Mouse (Mus musculus) midbrain, embryonic 13.5 days (tissue): ENCODE measurements at regions not wholly inside any gene's neighbourhood (a gene's known extent, or its start where the extent isn't known, plus 50 kb on each side); places are given as distances from the start of the nearest gene placed in this dataset.
A peak's percentile ranks its signal among the peaks of the same experiment; 100 is the strongest.

ENCODE experiments used
- ATAC-seq: fragments of 200-750 bp; cut with Nextera tagmentation; 2 replicates; pipeline ENCODE4 v1.8.0; 2017; ENCODE audit warnings: mild to moderate bottlenecking, moderate TSS enrichment, moderate library complexity
- H3K27ac ChIP-seq: fragments of 300-500 bp; sonication (generic); 2 replicates; pipeline ENCODE4 v1.5.1; 2015; ENCODE audit warnings: inconsistent platforms, mild to moderate bottlenecking, moderate library complexity
- H3K27me3 ChIP-seq: fragments of 300-500 bp; sonication (generic); 2 replicates; pipeline ENCODE4 v1.6.1; 2015; ENCODE audit warnings: mild to moderate bottlenecking, inconsistent platforms
- H3K36me3 ChIP-seq: fragments of 300-500 bp; sonication (generic); 2 replicates; pipeline ENCODE4 v1.6.1; 2015; ENCODE audit warnings: mild to moderate bottlenecking, inconsistent platforms
- H3K4me1 ChIP-seq: fragments of 300-500 bp; sonication (generic); replicated peaks from 2 replicates; pipeline ENCODE4 v1.6.1; 2015; ENCODE audit warnings: inconsistent platforms
- H3K4me2 ChIP-seq: fragments of 300-500 bp; sonication (generic); replicated peaks from 2 replicates; pipeline ENCODE4 v1.6.1; 2015; ENCODE audit warnings: moderate library complexity, mild to moderate bottlenecking, inconsistent platforms
- H3K4me3 ChIP-seq: fragments of 300-500 bp; sonication (generic); replicated peaks from 2 replicates; pipeline ENCODE4 v1.5.1; 2015; ENCODE audit warnings: mild to moderate bottlenecking, inconsistent platforms
- H3K9ac ChIP-seq: fragments of 300-500 bp; sonication (generic); replicated peaks from 2 replicates; pipeline ENCODE4 v1.6.1; 2015; ENCODE audit warnings: mild to moderate bottlenecking, inconsistent platforms
- H3K9me3 ChIP-seq: fragments of 300-500 bp; sonication (generic); 2 replicates; pipeline ENCODE4 v1.6.1; 2016; ENCODE audit warnings: mild to moderate bottlenecking, inconsistent platforms
- WGBS: fragments of 180-500 bp; shearing (Covaris S2); methylation state at CpG from one replicate; pipeline ENCODE4 v1.1.7; 2015; 5-methylcytosine and 5-hydroxymethylcytosine counted together

DNA sequence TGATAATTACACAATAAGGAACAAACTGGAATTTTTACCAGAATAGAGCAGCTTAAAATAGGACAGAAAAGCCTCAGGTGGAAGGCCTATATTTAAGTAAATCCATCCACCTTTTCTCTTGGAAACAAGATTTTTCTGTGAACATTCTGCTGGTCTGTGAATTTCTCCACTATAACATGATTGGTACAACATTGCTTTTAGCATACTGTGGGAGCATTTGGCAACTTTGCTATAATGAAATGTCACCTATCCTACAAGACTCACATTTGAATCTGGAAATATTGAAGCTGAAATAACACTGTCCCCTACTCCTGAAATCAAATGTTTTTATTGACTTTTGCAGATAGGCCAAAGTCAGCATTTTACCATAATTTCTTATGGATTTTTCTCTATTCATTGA, 607.0 kb upstream of the Steap1 start:
- H3K36me3 ChIP-seq, result no peaks in the 10 kb centered on the region
- no peaks in the 10 kb centered on the region for H3K4me1 ChIP-seq
- peaks cover 6% of the 10 kb centered on the region for H3K9me3 ChIP-seq
- H3K4me2 ChIP-seq, result no peak overlapping the region
- H3K27me3 ChIP-seq, result no peaks in the 10 kb centered on the region
- no peak overlapping the region for H3K27ac ChIP-seq
- ATAC-seq, result no peak
- no peak overlapping the region for H3K4me3 ChIP-seq
- no peak overlapping the region for H3K9ac ChIP-seq

DNA sequence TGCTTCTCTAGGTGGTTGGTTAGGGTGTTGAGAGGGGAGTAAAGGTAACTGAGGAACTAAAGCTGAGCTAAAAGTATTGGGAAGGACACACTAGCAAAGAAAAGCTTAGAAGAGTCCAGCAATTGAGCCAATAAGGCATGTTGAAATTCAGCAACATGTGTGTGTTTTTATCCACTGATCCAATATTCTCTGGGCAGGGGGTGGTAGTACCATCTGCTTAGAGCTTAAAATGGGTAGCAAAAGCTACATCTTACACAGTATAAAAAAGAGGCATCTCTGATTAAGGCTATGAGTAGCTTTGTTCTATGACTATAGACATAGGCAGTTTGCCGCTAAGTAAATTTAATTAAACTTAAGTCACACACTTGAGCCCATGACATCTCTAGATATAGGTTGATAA, 598.2 kb upstream of the Steap1 start:
- Histone ChIP-seq H3K27me3 (no peaks in the 10 kb centered on the region), H3K36me3 (no peaks in the 10 kb centered on the region), H3K9ac (no peak overlapping the region), H3K4me3 (no peak overlapping the region), H3K4me1 (no peaks in the 10 kb centered on the region), H3K9me3 (no peaks in the 10 kb centered on the region), H3K4me2 (no peak overlapping the region), H3K27ac (no peak overlapping the region)
- no peak for ATAC-seq
- 100% methylated on average over 1 of the region's 1 CpGs for WGBS

DNA sequence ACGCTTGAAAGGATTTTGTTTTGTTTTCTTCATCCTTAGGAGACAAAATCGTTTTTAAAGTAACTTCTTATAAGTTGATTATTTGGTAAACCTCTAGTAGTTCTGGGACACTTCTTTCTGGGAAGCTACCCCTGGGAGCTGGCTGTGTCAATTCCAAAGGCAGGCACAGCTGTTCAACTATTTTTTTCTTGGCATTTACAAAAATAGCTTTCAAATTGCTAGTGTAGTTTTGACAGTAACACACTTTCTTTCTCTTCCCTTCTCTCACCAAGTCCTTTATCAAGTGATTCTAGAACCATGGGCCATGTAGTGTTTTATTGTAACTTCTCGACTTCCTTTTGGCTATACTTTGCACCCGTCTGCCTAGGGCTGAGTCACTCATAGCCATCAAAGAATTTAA, 595.6 kb upstream of the Steap1 start:
- WGBS, result 85% methylated on average over 4 of the region's 4 CpGs
- H3K4me2 ChIP-seq, result no peak overlapping the region
- no peak overlapping the region for H3K9ac ChIP-seq
- H3K36me3 ChIP-seq, result no peaks in the 10 kb centered on the region
- H3K4me1 ChIP-seq, result no peaks in the 10 kb centered on the region
- no peak for ATAC-seq
- no peaks in the 10 kb centered on the region for H3K9me3 ChIP-seq
- H3K4me3 ChIP-seq, result no peak overlapping the region
- no peak overlapping the region for H3K27ac ChIP-seq
- no peaks in the 10 kb centered on the region for H3K27me3 ChIP-seq

DNA sequence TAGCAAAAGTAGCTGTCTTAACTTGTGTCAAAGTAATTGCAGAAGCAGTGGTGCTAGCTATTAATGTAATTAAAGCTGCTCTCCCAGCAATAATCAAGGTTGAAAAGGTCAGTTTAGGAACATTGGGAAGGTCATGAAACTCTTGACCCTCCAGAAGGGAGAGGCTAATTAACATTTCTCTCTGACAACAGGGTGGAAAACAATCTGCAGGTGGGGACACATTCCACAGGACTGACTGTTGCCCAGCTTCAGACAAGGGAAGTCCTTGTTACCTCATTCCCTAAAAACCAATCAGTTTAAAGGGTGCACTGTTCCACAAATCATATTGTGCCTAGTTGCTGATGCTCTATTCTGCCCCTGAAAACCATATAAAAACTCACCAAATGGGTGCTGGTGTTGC, 580.5 kb upstream of the Steap1 start:
- H3K36me3 ChIP-seq, result no peaks in the 10 kb centered on the region
- H3K4me3 ChIP-seq, result no peak overlapping the region
- no peak for ATAC-seq
- no peak overlapping the region for H3K4me2 ChIP-seq
- H3K27ac ChIP-seq, result no peak overlapping the region
- no peaks in the 10 kb centered on the region for H3K9me3 ChIP-seq
- no peak overlapping the region for H3K9ac ChIP-seq
- H3K4me1 ChIP-seq, result no peaks in the 10 kb centered on the region
- H3K27me3 ChIP-seq, result no peaks in the 10 kb centered on the region

DNA sequence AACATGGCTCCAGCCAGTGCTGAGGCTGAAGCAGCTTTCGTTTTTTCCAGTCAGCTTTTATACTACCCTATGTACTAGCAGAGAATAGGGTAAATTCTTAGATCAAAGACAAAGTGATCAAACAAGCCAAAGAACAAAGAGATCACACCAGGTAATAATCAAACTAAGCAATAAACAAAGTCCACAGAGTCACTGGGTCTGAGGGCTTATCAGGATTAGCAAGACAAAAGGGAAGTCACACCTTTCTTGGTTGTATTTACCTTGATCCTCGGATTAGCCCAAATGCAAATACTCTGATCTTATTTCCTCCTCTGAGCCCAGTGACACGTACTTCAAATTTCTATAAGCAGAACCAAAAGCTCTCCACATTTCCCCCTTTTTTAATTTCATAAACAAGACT, 579.4 kb upstream of the Steap1 start:
- Histone ChIP-seq H3K36me3 (no peaks in the 10 kb centered on the region), H3K4me1 (no peaks in the 10 kb centered on the region), H3K9me3 (no peaks in the 10 kb centered on the region), H3K4me3 (no peak overlapping the region), H3K27ac (no peak overlapping the region), H3K4me2 (no peak overlapping the region), H3K27me3 (no peaks in the 10 kb centered on the region), H3K9ac (no peak overlapping the region)
- 11% methylated on average over 3 of the region's 3 CpGs for WGBS
- ATAC-seq, result no peak

DNA sequence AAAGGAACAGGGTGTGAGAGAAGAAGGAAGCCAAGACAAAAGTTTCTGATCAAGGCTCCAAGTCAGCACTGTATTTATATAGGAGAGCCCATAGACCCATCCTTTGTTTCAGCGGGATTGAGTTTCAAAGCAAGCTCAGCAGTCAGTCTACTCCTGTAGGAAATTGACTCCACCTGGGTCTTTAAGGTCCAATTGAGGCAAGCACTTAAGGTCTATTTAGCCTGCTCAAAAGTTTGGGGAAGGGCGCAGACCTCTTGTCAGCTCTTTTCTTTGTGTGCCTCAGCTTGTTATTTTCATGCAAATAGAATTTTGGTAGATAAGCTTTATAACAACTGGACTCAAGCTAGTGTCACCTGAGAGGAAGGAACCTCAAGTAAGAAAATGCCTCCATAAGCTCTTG, 549.4 kb upstream of the Steap1 start:
- H3K27ac ChIP-seq, result no peak overlapping the region
- H3K4me2 ChIP-seq, result no peak overlapping the region
- H3K9ac ChIP-seq, result no peak overlapping the region
- peaks cover 3% of the 10 kb centered on the region; the same call in 1 of the 2 replicates for H3K4me1 ChIP-seq
- WGBS, result 94% methylated on average over 2 of the region's 2 CpGs
- ATAC-seq, result no peak
- no peaks in the 10 kb centered on the region for H3K27me3 ChIP-seq
- no peaks in the 10 kb centered on the region for H3K36me3 ChIP-seq
- no peak overlapping the region for H3K4me3 ChIP-seq
- H3K9me3 ChIP-seq, result no peaks in the 10 kb centered on the region

DNA sequence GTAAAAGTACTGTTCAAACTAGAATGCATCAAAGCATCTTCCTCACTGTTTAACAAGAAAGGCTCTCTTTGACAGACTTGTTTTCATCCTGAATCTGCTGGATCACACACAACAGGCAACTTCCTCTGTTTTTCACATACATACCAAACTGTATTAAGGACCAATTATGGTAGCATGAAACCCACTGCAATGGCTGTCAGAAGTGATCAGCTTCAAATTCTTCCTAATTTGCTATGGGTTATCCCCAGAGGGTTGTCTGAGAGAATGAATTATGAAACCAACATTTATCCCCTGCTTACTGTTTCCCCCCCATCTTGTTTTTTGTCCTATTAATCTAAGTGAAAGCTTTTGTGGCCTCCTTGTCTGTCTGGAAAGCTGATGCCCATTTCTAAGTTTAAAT, 545.2 kb upstream of the Steap1 start:
- Histone ChIP-seq H3K9me3 (no peaks in the 10 kb centered on the region), H3K4me2 (no peak overlapping the region), H3K4me1 (peaks cover 4% of the 10 kb centered on the region; the same call in 1 of the 2 replicates), H3K27ac (no peak overlapping the region), H3K36me3 (no peaks in the 10 kb centered on the region), H3K27me3 (no peaks in the 10 kb centered on the region), H3K4me3 (no peak overlapping the region), H3K9ac (no peak overlapping the region)
- ATAC-seq, result peak; percentile 75

GRCm38 (mm10) chr5:6251207-6251606, 502.1 kb upstream of the Steap1 start:
- H3K36me3 ChIP-seq, result no peaks in the 10 kb centered on the region
- H3K4me1 ChIP-seq, result no peaks in the 10 kb centered on the region
- ATAC-seq, result no peak
- H3K9ac ChIP-seq, result no peak overlapping the region
- no peak overlapping the region for H3K4me3 ChIP-seq
- H3K9me3 ChIP-seq, result no peaks in the 10 kb centered on the region
- no peak overlapping the region for H3K4me2 ChIP-seq
- H3K27me3 ChIP-seq, result no peaks in the 10 kb centered on the region
- no peak overlapping the region for H3K27ac ChIP-seq
